In genomic region chr5:132162206-132162533, GRCm38 (mm10) we compare ENCODE assay signal across 10 mouse cellular contexts.
DNase-seq lines count a peak whose midpoint lies in the region; ATAC-seq and TF ChIP-seq lines count a peak whose summit lies in the region.
"Had no signal": no experiment of that assay in that cellular context is flagged by ENCODE, and none has a peak within 500 bp of the region (broad histone marks: within the 10 kb centered on the region; RNA-seq: fewer than 3 reads in every experiment).

No protein-coding gene starts in this region.

- H3K36me3 ChIP-seq in intestine, embryonic 15.5 days: no peaks in the 10 kb centered on the region
- H3K36me3 ChIP-seq in intestine, postnatal 0 days (ENCODE audit: control insufficient read depth, insufficient read depth): no peaks in the 10 kb centered on the region
- no peaks in the 10 kb centered on the region for H3K36me3 ChIP-seq in embryonic facial prominence, embryonic 10.5 days (replicated peaks)
- H3K36me3 ChIP-seq in embryonic facial prominence, embryonic 12.5 days: no peaks in the 10 kb centered on the region
- H3K36me3 ChIP-seq in limb, embryonic 11.5 days (ENCODE audit: control insufficient read depth, insufficient read depth, low read length): no peaks in the 10 kb centered on the region

- TF ChIP-seq CTCF in intestine, postnatal 0 days (IDR thresholded peaks at IDR 0.05; ENCODE audit: low read depth): no peak

- no peak overlapping the region for H3K9ac ChIP-seq in intestine, embryonic 15.5 days
- H3K9ac ChIP-seq in intestine, postnatal 0 days (ENCODE audit: low read depth, low read length): no peak overlapping the region
- no peak overlapping the region for H3K9ac ChIP-seq in embryonic facial prominence, embryonic 12.5 days
- H3K9ac ChIP-seq in limb, embryonic 11.5 days (ENCODE audit: low read length): no peak overlapping the region

- 0 out of 2 replicates have a peak overlapping the region, but pooled peaks have one; percentile 15 for H3K27ac ChIP-seq in intestine, embryonic 15.5 days
- H3K27ac ChIP-seq in intestine, postnatal 0 days (ENCODE audit: low read depth, low read length): no peak overlapping the region
- H3K27ac ChIP-seq in embryonic facial prominence, embryonic 10.5 days (replicated peaks): peak overlapping the region; percentile 32; the same call in 1 of the 2 replicates
- peak overlapping the region; percentile 83 for H3K27ac ChIP-seq in embryonic facial prominence, embryonic 12.5 days
- H3K27ac ChIP-seq in limb, embryonic 11.5 days (replicated peaks; ENCODE audit: low read depth, low read length): peak overlapping the region; percentile 44; the same call in 1 of the 2 replicates

- DNase-seq in embryonic facial prominence, embryonic 10.5 days (ENCODE audit: low spot score): peak; percentile 49
- DNase-seq in limb, embryonic 11.5 days (ENCODE audit: low spot score): peak; percentile 63
- no peak for DNase-seq in cerebellum, adult 8-10 months
- DNase-seq in cerebellum, adult 11 months: no peak
- DNase-seq: adrenal gland, postnatal 10 days; left cerebral cortex, postnatal 4 days; lung, postnatal 10 days had no signal

- H3K4me3 ChIP-seq in intestine, embryonic 15.5 days (replicated peaks): no peak overlapping the region
- H3K4me3 ChIP-seq in intestine, postnatal 0 days (ENCODE audit: low read depth, low read length): no peak overlapping the region
- H3K4me3 ChIP-seq in embryonic facial prominence, embryonic 10.5 days: no peak overlapping the region
- H3K4me3 ChIP-seq in embryonic facial prominence, embryonic 12.5 days: no peak overlapping the region
- H3K4me3 ChIP-seq in limb, embryonic 11.5 days (ENCODE audit: low read depth, low read length): no peak overlapping the region

- H3K4me1 ChIP-seq in intestine, embryonic 15.5 days (replicated peaks): peaks cover 12% of the 10 kb centered on the region; the same call in 1 of the 2 replicates
- no peaks in the 10 kb centered on the region for H3K4me1 ChIP-seq in intestine, postnatal 0 days (replicated peaks; ENCODE audit: control insufficient read depth, insufficient read depth, low read length)
- H3K4me1 ChIP-seq in embryonic facial prominence, embryonic 10.5 days: peaks cover 33% of the 10 kb centered on the region
- H3K4me1 ChIP-seq in embryonic facial prominence, embryonic 12.5 days: peaks cover 35% of the 10 kb centered on the region
- peaks cover 13% of the 10 kb centered on the region for H3K4me1 ChIP-seq in limb, embryonic 11.5 days (ENCODE audit: control insufficient read depth, insufficient read depth, low read length)

- no peaks in the 10 kb centered on the region for H3K27me3 ChIP-seq in intestine, embryonic 15.5 days (replicated peaks)
- H3K27me3 ChIP-seq in intestine, postnatal 0 days (replicated peaks; ENCODE audit: control insufficient read depth, insufficient read depth, low read length): no peaks in the 10 kb centered on the region
- no peaks in the 10 kb centered on the region for H3K27me3 ChIP-seq in embryonic facial prominence, embryonic 10.5 days (replicated peaks; ENCODE audit: low read depth, poor library complexity, severe bottlenecking)
- no peaks in the 10 kb centered on the region for H3K27me3 ChIP-seq in embryonic facial prominence, embryonic 12.5 days
- H3K27me3 ChIP-seq in limb, embryonic 11.5 days (ENCODE audit: control insufficient read depth, insufficient read depth, low read length): no peaks in the 10 kb centered on the region

- no peaks in the 10 kb centered on the region for H3K9me3 ChIP-seq in intestine, embryonic 15.5 days
- H3K9me3 ChIP-seq in intestine, postnatal 0 days (ENCODE audit: control insufficient read depth): no peaks in the 10 kb centered on the region
- no peaks in the 10 kb centered on the region for H3K9me3 ChIP-seq in embryonic facial prominence, embryonic 10.5 days
- H3K9me3 ChIP-seq in embryonic facial prominence, embryonic 12.5 days: no peaks in the 10 kb centered on the region
- H3K9me3 ChIP-seq in limb, embryonic 11.5 days (ENCODE audit: control insufficient read depth, low read length): no peaks in the 10 kb centered on the region

- WGBS in intestine, embryonic 15.5 days: 37% methylated on average over 4 of the region's 4 CpGs
- 69% methylated on average over 4 of the region's 4 CpGs for WGBS in intestine, postnatal 0 days
- WGBS in embryonic facial prominence, embryonic 10.5 days: 45% methylated on average over 4 of the region's 4 CpGs
- WGBS in embryonic facial prominence, embryonic 12.5 days: 35% methylated on average over 4 of the region's 4 CpGs
- WGBS in limb, embryonic 11.5 days: 23% methylated on average over 4 of the region's 4 CpGs

- no peak for ATAC-seq in intestine, embryonic 15.5 days
- no peak for ATAC-seq in intestine, postnatal 0 days
- ATAC-seq in embryonic facial prominence, embryonic 12.5 days (ENCODE audit: insufficient number of reproducible peaks, insufficient read depth, low FRiP score, low TSS enrichment): peak; percentile 69
- ATAC-seq in limb, embryonic 11.5 days (ENCODE audit: insufficient number of reproducible peaks, low FRiP score, low TSS enrichment, low read depth): peak; percentile 80

- H3K4me2 ChIP-seq in intestine, embryonic 15.5 days (replicated peaks): no peak overlapping the region
- no peak overlapping the region for H3K4me2 ChIP-seq in intestine, postnatal 0 days (replicated peaks; ENCODE audit: low read depth)
- H3K4me2 ChIP-seq in embryonic facial prominence, embryonic 12.5 days (replicated peaks): no peak overlapping the region
- H3K4me2 ChIP-seq in limb, embryonic 11.5 days (ENCODE audit: low read depth, severe bottlenecking): no peak overlapping the region

Comparison
In these comparisons a context has a peak if more than half of its experiments do, and no peak if none do; other contexts are left out.
1. ATAC-seq: peak in embryonic facial prominence, embryonic 12.5 days (single experiment) and limb, embryonic 11.5 days (single experiment); none in intestine, embryonic 15.5 days (single experiment) and intestine, postnatal 0 days (single experiment).
2. DNase-seq: peak in embryonic facial prominence, embryonic 10.5 days (single experiment) and limb, embryonic 11.5 days (single experiment); none in cerebellum, adult 8-10 months (single experiment) and cerebellum, adult 11 months (single experiment).